Mouse (Mus musculus) embryo, embryonic 10 days (tissue): ENCODE results near the gene Rpl23.
A peak's percentile ranks its signal among the peaks of the same experiment; 100 is the strongest.
"Not testable (repeated sequence)": the region's sequence is repeated elsewhere in the genome, so short reads cannot be mapped to it uniquely, and the experiment has no call there.

Source experiments
- DNase-seq: peaks from one replicate; pipeline ENCODE4 v3.0.0-alpha.2; 2015; ENCODE audit warnings: low spot score

The Rpl23 gene

GRCm38 (mm10) chr11:97766154-97766881 is 15.9 kb downstream of the Rpl23 start, which contains the start of gene Cwc25:
Gene Cwc25 (minus strand): TSS chr11:97766556.
- DNase-seq: peak; percentile 99

GRCm38 (mm10) chr11:97761638-97762037 is 20.6 kb downstream of the Rpl23 start:
- no peak for DNase-seq

- DNase-seq: no peak
These were observed 23.3 kb downstream of the Rpl23 start for GRCm38 (mm10) chr11:97758942-97759341.

GRCm38 (mm10) chr11:97758125-97758524 is 24.1 kb downstream of the Rpl23 start:
- DNase-seq: no peak

- DNase-seq: no peak
These were observed 29.0 kb downstream of the Rpl23 start for GRCm38 (mm10) chr11:97753277-97753676.

- no peak for DNase-seq
These were observed 33.7 kb downstream of the Rpl23 start for GRCm38 (mm10) chr11:97748496-97748895.

- no peak for DNase-seq
These were observed 34.5 kb downstream of the Rpl23 start for GRCm38 (mm10) chr11:97747773-97748172.

GRCm38 (mm10) chr11:97745331-97745721 is 36.9 kb downstream of the Rpl23 start:
- DNase-seq: no peak

- DNase-seq: peak; percentile 98
These were observed 37.4 kb downstream of the Rpl23 start for GRCm38 (mm10) chr11:97744718-97745330.

GRCm38 (mm10) chr11:97744063-97744717 is 38.0 kb downstream of the Rpl23 start, which contains the start of gene Pip4k2b:
Gene Pip4k2b (minus strand): TSS chr11:97744704.
- DNase-seq: peak; percentile 65

- DNase-seq: no peak
These were observed 38.8 kb downstream of the Rpl23 start for GRCm38 (mm10) chr11:97743423-97743822.

GRCm38 (mm10) chr11:97742591-97742990 is 39.6 kb downstream of the Rpl23 start:
- DNase-seq: no peak

GRCm38 (mm10) chr11:97742157-97742556 is 40.1 kb downstream of the Rpl23 start:
- no peak for DNase-seq

GRCm38 (mm10) chr11:97740190-97740589 is 42.0 kb downstream of the Rpl23 start:
- DNase-seq: no peak

GRCm38 (mm10) chr11:97739155-97739554 is 43.1 kb downstream of the Rpl23 start:
- no peak for DNase-seq

GRCm38 (mm10) chr11:97738703-97739102 is 43.5 kb downstream of the Rpl23 start:
- DNase-seq: no peak

- DNase-seq: no peak
These were observed 44.6 kb downstream of the Rpl23 start for GRCm38 (mm10) chr11:97737600-97737999.

GRCm38 (mm10) chr11:97736645-97737044 is 45.6 kb downstream of the Rpl23 start:
- DNase-seq: no peak

- not testable (repeated sequence) for DNase-seq
These were observed 47.4 kb downstream of the Rpl23 start for GRCm38 (mm10) chr11:97734810-97735209.

GRCm38 (mm10) chr11:97733689-97734088 is 48.5 kb downstream of the Rpl23 start:
- DNase-seq: peak; percentile 79

- DNase-seq: no peak
These were observed 53.5 kb downstream of the Rpl23 start for GRCm38 (mm10) chr11:97728730-97729129.

GRCm38 (mm10) chr11:97728311-97728710 is 53.9 kb downstream of the Rpl23 start:
- no peak for DNase-seq
